Mouse (Mus musculus): ENCODE results near the gene Mmrn1. TPM values are rescaled to one million over a fixed set of nuclear protein-coding genes. Genes with fewer than 3 reads are reported as not detected.
"Not testable (repeated sequence)": the region's sequence is repeated elsewhere in the genome, so short reads cannot be mapped to it uniquely, and the experiment has no call there.

The Mmrn1 gene
- total RNA-seq (2021) (1 to 10 TPM; 1.0 to 1.5 TPM), polyA plus RNA-seq (2012; rRNA removed) (0.11 TPM in 1 of 2 replicates, not detected in the other)
- long read RNA-seq = 0 reads

GRCm38 (mm10) chr6:60924676-60925075 lies at the start of gene Mmrn1:
Gene Mmrn1, plus strand, starts transcription at chr6:60924976.
- DNase-seq = not testable (repeated sequence)

GRCm38 (mm10) chr6:60880362-60880761 lies 44.4 kb upstream of the Mmrn1 start:
- DNase-seq = no peak

GRCm38 (mm10) chr6:60881534-60881933 lies 43.2 kb upstream of the Mmrn1 start:
- no peak for DNase-seq

GRCm38 (mm10) chr6:60907272-60907671 lies 17.5 kb upstream of the Mmrn1 start:
- no peak for DNase-seq

GRCm38 (mm10) chr6:60931364-60931763 lies 6.6 kb downstream of the Mmrn1 start:
- peak; percentile 7 for DNase-seq

GRCm38 (mm10) chr6:60934835-60935234 lies 10.1 kb downstream of the Mmrn1 start:
- no peak for DNase-seq

GRCm38 (mm10) chr6:60935448-60936130 lies 10.8 kb downstream of the Mmrn1 start:
- no peak for DNase-seq

GRCm38 (mm10) chr6:60944178-60944577 lies 19.4 kb downstream of the Mmrn1 start:
- no peak for DNase-seq

GRCm38 (mm10) chr6:60944621-60945020 lies 19.8 kb downstream of the Mmrn1 start:
- no peak for DNase-seq

- DNase-seq = peak; percentile 6
Observed at GRCm38 (mm10) chr6:60950415-60950814, 25.6 kb downstream of the Mmrn1 start.

GRCm38 (mm10) chr6:60961285-60961684 lies 36.5 kb downstream of the Mmrn1 start:
- no peak for DNase-seq

GRCm38 (mm10) chr6:60961838-60962237 lies 37.1 kb downstream of the Mmrn1 start:
- DNase-seq = no peak

GRCm38 (mm10) chr6:60962668-60963067 lies 37.9 kb downstream of the Mmrn1 start:
- no peak for DNase-seq

GRCm38 (mm10) chr6:60963726-60964125 lies 39.0 kb downstream of the Mmrn1 start:
- DNase-seq = no peak

- no peak for DNase-seq
Observed at GRCm38 (mm10) chr6:60966931-60967330, 42.2 kb downstream of the Mmrn1 start.

GRCm38 (mm10) chr6:60969407-60969806 lies 44.6 kb downstream of the Mmrn1 start:
- no peak for DNase-seq

GRCm38 (mm10) chr6:60970811-60971210 lies 46.0 kb downstream of the Mmrn1 start:
- no peak for DNase-seq

- DNase-seq = no peak
Observed at GRCm38 (mm10) chr6:60978610-60979009, 53.8 kb downstream of the Mmrn1 start.

GRCm38 (mm10) chr6:60979039-60979438 lies 54.3 kb downstream of the Mmrn1 start:
- no peak for DNase-seq

GRCm38 (mm10) chr6:60984360-60984759 lies 59.6 kb downstream of the Mmrn1 start:
- DNase-seq = no peak

GRCm38 (mm10) chr6:60985919-60986318 lies 61.1 kb downstream of the Mmrn1 start:
- no peak for DNase-seq

GRCm38 (mm10) chr6:60986914-60987313 lies 62.1 kb downstream of the Mmrn1 start:
- no peak for DNase-seq

- DNase-seq = peak; percentile 3
Observed at GRCm38 (mm10) chr6:60987804-60988203, 63.0 kb downstream of the Mmrn1 start.

- no peak for DNase-seq
Observed at GRCm38 (mm10) chr6:60992366-60992765, 67.6 kb downstream of the Mmrn1 start.

Measured in adrenal gland, adult 2 months (tissue).